ENCODE assay signal across 39 mouse cellular contexts in genomic region chr14:13963527-13963926, GRCm38 (mm10). TPM values are rescaled to one million over a fixed set of nuclear protein-coding genes. Genes with fewer than 3 reads are reported as not detected.
"Had no signal": no experiment of that assay in that cellular context is flagged by ENCODE, and none has a peak within 500 bp of the region (broad histone marks: within the 10 kb centered on the region; RNA-seq: fewer than 3 reads in every experiment).

No protein-coding gene starts in this region.

- H3K9me3 ChIP-seq: embryonic facial prominence, embryonic 10.5 days; embryonic facial prominence, embryonic 12.5 days; embryonic facial prominence, embryonic 13.5 days; embryonic facial prominence, embryonic 15.5 days; forebrain, embryonic 10.5 days; forebrain, embryonic 12.5 days; forebrain, embryonic 13.5 days; forebrain, embryonic 15.5 days; heart, embryonic 10.5 days had no signal

- DNase-seq: cerebellum, adult 9-10 months; cerebellum, adult 9-11 months; cerebellum, postnatal 10 days; cerebellum, postnatal 14 days; cerebellum, postnatal 25 days; cerebellum, postnatal 36 days; embryo, embryonic 11 days; forebrain, postnatal 0 days; gastrocnemius, adult 2 months; gastrocnemius, postnatal 10 days; gastrocnemius, postnatal 14 days; gastrocnemius, postnatal 25 days; gastrocnemius, postnatal 36 days; heart, adult 11 months; heart, adult 18-20 months; heart, adult 2 months had no signal

- H3K4me3 ChIP-seq: embryonic facial prominence, embryonic 10.5 days; embryonic facial prominence, embryonic 12.5 days; embryonic facial prominence, embryonic 13.5 days; embryonic facial prominence, embryonic 15.5 days; erythroblast, embryonic 14.5 days; forebrain, embryonic 10.5 days; forebrain, embryonic 12.5 days; forebrain, embryonic 13.5 days; forebrain, embryonic 15.5 days; gastrocnemius, adult 2 months; heart, adult 2 months; heart, embryonic 10.5 days had no signal

- H3K27me3 ChIP-seq: embryonic facial prominence, embryonic 12.5 days; embryonic facial prominence, embryonic 13.5 days; embryonic facial prominence, embryonic 15.5 days; forebrain, embryonic 12.5 days; forebrain, embryonic 13.5 days; forebrain, embryonic 15.5 days had no signal

- H3K27ac ChIP-seq: embryonic facial prominence, embryonic 10.5 days; embryonic facial prominence, embryonic 12.5 days; embryonic facial prominence, embryonic 13.5 days; embryonic facial prominence, embryonic 15.5 days; forebrain, embryonic 10.5 days; forebrain, embryonic 12.5 days; forebrain, embryonic 13.5 days; forebrain, embryonic 15.5 days; gastrocnemius, adult 2 months; heart, adult 2 months; heart, embryonic 10.5 days had no signal

- H3K36me3 ChIP-seq: embryonic facial prominence, embryonic 10.5 days; embryonic facial prominence, embryonic 12.5 days; embryonic facial prominence, embryonic 13.5 days; embryonic facial prominence, embryonic 15.5 days; forebrain, embryonic 10.5 days; forebrain, embryonic 12.5 days; forebrain, embryonic 15.5 days; heart, embryonic 10.5 days had no signal

- H3K9ac ChIP-seq: embryonic facial prominence, embryonic 12.5 days; embryonic facial prominence, embryonic 13.5 days; embryonic facial prominence, embryonic 15.5 days; forebrain, embryonic 12.5 days; forebrain, embryonic 13.5 days; forebrain, embryonic 15.5 days; forebrain, postnatal 0 days had no signal

RNA-seq across cellular contexts. Expression of gene Gm281, which starts 49.2 kb away (rescaled TPM):
- total RNA-seq: common myeloid progenitor, adult 5-6 weeks; forebrain, postnatal 0 days; gastrocnemius, adult 18-20 months; gastrocnemius, adult 2 months; gastrocnemius, adult 8-10 months; gastrocnemius, postnatal 10 days; gastrocnemius, postnatal 14 days; gastrocnemius, postnatal 25 days; gastrocnemius, postnatal 36 days; gastrocnemius, postnatal 4 days; granulocyte monocyte progenitor cell, adult 5-6 weeks; heart, adult 2 months; heart, adult 8-10 months had no signal
- polyA plus RNA-seq: cortical plate, adult 2 months; embryonic facial prominence, embryonic 10.5 days; embryonic facial prominence, embryonic 11.5 days; embryonic facial prominence, embryonic 12.5 days; embryonic facial prominence, embryonic 13.5 days; erythroblast, embryonic 14.5 days; forebrain, embryonic 10.5 days; forebrain, embryonic 11.5 days; forebrain, embryonic 12.5 days; forebrain, embryonic 13.5 days; forebrain, embryonic 14.5 days; forebrain, embryonic 15.5 days; forebrain, embryonic 16.5 days; frontal cortex, adult 2 months; gonadal fat pad, adult 2 months had no signal
